Mouse (Mus musculus): ENCODE measurements around the gene Acap2.
A peak's percentile ranks its signal among the peaks of the same experiment; 100 is the strongest.

Gene Acap2

DNA sequence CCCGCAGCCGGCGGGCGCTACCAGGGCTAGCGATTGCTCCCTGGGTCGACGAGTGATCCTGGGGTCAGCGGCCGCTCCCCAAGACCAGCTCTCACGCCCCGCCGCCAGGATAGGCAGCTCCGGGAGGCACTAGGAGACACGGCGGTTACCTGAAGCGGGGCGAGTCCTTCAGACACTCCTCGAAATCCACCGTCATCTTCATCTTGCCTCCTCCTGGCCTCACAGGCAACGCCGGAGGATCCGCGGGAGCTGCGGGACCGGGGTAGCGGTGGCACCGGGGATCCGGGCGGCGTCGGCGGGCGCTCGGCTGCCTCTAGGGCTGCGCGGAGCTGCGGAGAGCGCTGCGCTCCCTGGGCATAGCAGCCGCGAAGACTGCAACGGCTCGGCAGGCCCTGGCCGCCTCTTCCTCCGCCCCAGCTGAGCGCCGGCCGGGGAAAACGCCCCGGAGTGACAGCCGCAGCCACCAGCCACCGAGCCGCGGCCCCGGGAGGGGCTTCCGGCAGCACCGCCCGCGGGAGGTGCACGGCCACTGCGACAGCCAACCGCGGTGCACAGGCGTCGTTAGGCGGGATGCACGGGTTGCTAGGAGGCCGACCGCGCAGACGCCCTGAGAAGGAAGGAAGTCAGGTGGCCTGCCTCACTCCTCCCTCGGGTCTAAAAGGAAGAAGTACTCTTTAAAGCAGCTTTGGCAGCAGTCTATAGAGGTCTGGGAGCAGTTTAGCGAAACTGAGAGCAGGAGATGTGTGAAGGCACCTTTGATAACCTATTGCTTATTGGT is at the start of gene Acap2:
Gene Acap2, minus strand, starts transcription at position 456 of the 778 bp plus-strand sequence.
- DNase-seq: peak; percentile 97 to 98

DNA sequence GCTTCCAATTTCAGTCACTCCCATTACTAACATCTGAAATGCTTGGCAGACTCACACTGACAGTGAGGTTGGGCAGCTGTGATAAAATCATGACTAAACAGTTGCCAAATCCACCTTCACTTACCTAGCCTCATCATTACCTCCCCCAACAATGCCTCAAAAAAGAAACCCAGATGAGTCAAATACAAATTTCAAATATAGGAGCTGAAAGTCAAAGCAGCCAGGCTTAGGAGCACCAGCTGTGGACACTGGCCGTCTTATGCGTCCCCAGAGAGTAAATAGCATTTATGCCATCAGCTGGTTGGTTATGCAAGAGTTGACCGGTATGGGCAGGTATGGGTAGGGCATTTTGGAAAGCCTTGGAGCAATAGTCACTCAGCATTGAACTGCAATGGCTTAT is 48.4 kb upstream of the Acap2 start:
- DNase-seq: no peak

DNA sequence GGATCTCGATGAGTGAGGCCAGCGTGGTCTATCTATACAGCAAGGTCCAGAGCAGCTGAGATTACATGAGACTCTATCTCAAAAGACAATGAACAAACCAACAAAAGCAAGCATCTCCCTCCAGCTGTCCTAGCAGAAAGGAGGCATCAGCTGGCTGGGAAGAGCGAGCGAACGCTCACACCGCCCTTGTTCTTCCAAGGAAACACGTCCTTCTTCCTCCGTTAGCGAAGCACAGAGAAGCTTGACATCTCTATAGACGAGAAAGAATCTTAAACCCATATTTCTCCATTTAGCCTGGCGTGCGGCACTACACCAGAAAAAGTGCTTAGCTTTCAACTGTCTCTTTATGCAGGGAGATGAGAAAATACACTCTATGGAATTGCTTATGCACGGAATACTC is 47.7 kb upstream of the Acap2 start:
- DNase-seq: no peak

DNA sequence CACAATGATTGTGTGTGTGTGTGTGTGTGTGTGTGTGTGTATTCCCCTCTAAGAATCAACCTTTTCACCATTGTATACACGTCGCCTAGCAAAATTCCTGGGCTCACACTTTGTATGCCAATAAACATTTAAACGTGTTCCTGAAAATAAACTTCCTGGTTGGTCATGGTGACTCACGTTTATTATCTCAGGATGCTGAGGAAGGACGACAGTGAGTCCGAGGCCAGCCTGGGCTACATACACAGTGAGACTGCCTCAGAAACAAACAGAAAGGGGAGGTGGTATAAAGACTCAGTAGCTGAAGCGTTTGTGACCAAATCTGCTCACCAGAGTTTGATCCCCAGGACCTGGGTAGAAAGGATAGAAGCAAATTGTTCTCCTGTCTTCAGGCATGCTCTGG is 46.4 kb upstream of the Acap2 start:
- DNase-seq: no peak

DNA sequence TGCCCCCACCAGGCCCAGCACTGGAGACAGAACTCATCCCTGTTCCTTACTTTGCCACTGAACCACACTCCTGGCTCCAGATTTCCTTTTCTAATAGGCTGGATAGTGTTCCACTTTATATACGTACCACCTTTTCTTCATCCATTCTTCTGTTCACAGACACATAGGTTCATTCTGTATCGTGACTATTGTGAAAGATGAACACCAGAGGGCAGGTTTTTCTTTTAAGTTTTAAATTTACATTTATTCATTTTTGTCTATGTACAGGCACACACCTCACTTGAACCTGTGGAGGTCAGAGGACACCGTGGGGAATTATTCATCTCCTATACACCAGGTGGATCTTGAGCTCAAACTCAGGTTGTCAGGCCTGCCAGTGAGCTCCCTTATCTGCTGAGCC is 43.0 kb upstream of the Acap2 start:
- DNase-seq: no peak

DNA sequence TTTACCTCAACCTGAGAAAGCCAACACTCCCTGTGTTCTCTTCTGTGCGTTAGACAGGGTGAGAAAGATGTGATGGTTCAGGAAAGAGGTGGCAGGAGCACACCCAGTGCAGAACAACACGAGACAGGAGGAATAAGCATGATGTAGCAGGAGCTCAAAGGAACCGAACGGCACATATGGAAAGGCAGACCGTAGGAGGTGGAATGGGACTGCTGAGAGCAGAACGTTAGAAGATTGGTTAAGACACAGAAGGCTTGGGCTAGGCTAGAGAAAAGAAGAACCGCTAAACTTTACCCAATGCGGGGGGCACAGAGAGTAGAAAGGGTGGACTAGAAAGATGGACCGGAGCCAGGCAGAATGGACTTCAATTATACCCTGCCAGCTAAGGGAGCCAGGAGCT is 40.4 kb upstream of the Acap2 start:
- no peak for DNase-seq

DNA sequence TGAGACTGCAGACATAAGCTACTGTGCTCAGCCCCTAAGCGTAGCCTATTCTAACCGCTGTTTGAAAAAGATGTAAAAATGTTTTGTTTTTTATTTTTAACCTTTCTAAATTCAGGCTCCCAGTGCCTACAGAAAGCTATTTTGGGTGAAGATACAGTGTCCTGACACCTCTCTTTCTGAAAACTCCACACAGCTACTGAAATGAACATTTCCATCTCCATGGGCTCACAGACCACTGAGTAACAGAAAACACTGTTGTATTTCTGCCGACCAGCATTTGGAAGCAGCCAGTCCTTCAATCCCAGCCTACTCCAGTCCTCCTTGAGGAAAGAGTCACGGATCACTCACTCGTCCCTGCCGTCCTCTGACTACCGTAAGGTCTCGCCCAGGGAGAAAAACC is 39.5 kb upstream of the Acap2 start:
- DNase-seq: no peak

DNA sequence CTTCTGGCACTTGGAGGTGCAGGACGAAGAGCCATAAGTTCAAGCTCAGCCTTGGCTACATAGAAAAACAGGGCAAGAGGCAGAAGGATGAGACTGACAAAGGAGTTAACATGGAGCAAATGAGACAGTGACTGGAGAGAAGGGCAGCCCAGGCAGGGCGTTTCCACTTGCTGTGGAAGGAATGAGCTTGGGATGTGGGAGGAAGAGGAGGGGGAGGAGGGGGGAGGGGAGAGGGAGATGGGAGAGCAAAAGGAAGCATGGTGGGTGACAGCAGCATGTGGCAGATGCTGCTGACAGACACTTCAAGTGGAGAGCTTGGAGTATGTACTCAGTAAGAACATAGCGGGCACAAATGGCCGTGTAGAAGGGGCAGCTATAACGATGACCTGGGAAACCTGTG is 37.2 kb upstream of the Acap2 start:
- DNase-seq: no peak

DNA sequence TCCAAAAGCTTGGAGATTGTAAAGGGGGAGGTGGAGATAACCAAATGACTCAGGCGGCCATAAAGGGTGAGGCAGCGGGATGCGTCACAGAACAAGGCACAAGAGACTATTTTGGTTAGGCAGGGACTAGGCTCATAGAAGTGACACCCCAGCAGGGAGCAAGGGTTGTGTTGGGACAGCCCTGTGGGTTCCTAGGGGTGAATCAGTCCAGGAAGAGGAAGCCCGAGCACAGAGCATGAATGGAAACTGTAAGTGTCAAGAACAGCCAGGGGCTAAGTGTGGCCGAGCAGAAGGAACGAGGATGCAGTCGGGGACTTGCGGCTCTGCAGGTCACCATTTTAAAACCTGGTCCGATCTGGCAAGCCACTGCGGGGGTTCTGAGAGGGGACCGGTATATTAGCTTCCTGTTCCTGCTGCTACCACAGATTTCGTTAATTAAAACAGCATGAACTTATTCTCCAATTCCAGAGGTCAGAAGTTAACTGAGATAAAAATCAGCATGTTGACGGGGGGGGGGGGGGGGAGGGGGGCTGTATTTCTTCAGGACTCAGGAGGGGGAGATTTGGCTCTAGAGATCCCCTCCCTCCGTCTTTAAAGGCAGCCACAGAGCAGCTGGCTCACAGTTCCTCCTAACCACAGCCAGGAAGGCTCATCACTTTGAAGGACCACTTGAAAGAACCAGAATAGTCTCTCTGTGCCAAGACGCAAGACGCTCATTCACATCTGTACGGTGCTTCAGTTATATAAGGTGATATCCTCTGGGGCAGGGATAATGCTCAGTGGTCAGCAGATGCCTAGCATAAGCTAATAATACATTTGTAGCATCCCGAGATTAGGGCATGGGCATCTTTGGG is 34.6 kb upstream of the Acap2 start:
- peak in 1 of 2 experiments; percentile 21 for DNase-seq

DNA sequence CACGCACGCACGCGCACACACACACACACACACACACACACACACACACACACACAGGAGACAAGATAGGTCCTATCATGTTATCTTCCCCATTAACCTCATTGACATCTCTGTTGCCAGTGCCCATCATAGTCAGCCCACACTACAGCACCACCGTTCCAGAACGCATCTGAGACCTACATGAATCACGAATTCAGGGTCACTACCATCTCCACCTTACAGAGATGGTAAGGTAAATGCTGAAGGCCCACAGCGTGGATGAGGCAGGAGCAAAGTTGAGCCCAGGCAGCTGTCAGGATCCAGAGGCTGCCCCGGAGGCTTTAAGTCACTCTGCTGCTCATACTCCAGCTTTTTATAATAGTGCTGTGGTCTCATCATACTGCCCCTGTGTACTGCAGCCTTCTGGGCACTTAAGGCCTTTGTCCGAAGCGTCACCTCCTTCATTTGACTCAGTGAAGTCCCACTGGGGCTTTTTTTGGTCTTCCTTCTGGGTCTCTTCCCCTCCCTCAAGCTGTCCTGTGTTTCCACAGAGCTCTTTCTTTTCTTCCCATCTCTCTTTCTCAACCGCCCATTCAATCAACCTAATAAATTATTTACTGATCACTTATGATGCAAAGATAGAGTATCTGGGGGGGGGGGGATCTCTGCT is 33.9 kb upstream of the Acap2 start:
- DNase-seq: no peak

DNA sequence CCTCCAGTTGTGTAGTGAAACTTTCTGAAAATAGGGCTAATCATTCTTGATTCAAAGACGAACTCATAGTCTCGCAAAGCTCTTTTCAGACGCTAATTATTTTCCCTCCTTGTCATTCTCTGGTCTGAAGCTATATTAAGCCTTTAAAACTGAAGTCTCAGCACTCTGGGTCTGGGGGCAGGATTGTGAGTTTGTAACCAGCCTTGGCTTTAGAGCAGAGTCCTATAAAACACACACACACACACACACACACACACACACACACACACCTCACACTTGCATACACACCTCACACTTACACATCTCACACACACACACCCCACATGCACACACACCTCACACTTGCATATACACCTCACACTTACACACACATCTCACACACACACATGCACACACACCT is 33.3 kb upstream of the Acap2 start:
- no peak for DNase-seq

DNA sequence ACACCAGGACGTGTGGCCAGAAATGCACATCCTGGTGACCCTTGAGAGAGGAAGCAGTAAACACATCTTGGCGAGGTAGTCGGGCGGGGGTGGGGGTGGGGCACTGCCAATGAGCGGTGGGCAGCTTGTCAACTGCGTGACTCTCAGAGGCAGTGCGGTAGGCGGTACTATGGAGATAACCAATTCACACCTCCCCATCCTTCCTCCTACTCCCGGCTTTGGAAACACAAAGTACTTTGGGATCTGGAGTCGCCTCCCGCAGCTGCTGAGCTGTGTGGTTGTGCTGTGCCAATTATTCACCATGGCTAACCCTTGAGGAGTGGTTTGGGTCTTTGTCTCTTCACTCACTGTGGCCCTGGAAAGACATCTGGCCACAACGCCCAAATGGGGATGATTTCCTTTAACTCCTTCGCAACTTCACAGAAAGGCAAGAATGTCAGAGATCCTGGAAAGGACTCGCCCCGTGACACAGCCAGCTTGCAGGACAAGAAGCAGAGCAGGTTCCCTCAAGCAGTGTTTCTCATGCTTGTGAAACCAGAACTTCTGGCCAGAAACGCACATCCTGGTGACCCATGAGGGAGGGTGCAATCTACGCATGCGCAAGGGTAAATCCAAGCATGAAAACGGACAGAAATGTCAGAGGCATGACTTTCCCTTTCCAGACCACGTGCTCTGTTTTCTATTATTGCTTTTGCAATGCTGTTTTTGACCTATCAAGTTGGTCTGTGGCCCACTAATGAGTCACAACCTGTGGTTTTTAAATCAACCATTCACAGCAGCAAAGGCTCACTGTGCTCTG is 32.7 kb upstream of the Acap2 start:
- DNase-seq: peak; percentile 54 to 71

DNA sequence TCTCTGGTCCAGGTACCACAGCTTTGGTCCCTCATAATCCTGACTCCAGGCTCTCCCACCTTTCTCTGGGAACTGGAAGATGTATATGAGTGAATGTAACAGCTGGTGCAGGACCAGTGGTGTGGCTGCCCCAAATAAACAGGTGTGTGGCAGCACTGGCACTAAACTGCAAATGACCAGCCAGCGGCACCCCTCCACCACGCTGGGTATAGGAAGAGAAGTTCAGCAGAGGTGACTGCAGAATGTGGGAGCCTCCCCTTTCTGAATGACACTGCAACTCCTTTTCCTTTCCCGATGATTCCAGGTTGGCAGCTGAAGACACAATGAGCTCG is 32.1 kb upstream of the Acap2 start:
- DNase-seq: no peak

DNA sequence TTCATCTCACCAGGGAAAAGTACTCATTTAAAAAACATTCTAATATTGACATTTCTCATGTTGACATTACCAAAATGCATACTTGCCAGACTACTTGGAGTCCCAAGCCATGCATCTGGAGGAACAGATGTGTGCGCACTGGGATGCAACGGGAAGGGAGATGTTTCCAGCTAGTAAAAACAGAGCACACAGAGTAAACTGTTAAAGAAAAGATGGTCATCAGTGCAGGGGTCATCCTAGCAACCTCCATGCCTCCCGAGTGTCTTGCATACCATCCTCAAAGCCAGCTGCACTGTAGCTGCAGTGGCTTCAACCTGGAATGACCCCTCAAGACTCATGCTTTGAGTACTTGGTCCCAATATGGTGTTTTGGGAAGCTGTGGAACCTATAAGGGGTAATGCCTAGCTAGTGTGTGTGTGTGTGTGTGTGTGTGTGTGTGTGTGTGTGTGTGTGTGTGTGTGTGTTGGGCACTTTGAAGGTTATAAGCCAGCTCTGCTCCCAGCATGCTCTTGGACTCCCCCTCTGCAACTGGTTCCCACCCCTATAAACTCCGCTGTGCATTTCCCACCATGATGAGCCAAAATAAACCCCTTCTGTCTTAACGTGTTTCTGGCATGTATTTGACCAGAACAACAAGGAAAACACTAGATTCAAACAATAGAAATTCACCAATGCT is 31.6 kb upstream of the Acap2 start:
- no peak for DNase-seq

DNA sequence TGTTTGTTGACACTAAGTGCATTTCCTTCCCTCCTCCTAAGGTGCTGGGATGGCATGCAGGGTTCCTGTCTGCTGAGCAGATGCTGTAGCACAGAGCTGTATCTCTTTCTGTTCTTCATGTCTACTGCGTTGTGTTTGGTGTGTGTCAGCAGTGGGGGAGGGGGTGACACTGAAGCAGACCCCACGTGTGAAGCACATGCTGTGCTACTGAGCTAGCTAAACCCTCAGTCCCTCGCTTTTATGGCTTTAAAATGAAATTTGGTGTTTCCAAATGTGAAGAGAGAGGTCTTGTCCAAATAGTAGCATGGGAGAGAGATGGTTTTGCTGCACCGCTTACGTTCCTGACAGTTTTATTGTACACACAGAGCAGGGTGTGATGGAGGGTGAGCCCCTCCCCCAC is 30.5 kb upstream of the Acap2 start:
- DNase-seq: no peak

DNA sequence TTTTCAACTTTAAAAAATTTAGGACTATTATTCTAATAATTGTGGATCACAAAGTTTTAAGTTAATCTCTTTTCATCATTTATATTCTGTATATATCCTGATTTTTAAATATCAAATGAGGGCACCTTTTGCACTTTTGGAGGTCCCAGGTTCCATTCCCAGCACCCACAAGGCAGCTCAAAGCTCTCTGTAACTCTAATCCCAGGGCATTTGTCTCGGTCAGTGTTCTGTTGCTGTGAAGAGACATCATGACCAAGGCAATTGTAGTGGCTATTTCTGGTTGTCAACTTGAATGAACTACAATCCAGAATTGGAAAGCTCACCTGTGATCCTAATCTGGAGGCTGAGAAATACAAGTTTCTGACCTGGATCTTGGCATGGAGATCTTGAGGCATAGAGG is 26.7 kb upstream of the Acap2 start:
- DNase-seq: no peak

DNA sequence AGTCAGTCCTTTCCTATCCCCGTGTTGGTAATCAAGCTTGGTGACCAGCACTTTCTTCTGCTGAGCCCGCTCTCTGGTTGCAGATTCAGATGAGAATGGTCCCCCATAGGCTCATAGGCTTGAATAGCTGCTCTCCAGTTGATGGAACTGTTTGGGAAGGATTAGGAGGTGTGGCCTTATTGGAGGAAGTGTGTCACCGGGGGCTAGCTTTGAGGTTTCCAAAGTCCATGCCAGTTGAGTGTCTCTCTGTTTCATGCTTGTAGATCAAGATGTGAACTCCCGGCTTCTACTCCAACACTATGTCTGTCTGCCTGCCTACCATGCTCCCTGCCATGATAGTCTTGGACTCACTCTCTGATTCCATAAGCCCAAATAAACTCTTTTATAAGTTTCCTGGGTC is 14.2 kb upstream of the Acap2 start:
- no peak for DNase-seq

DNA sequence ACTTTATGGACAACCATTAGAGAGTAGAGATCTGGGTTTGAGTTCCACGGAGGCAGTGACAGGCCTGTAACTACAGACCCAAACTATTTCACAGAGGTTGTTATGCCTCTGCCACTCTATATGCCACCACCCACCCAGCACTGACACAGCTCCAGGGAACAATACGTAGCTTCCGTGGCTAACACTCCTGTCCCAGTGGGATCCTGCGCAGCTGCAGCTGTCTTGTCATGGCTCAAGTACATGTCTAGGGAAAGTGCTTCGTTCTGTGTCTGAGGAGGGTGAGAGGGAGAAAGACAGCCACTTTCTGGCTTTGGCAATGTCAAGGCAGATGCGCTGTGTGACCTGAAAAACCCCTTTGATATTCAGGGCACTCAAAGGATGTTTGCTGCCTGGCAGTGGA is 12.4 kb upstream of the Acap2 start:
- no peak for DNase-seq

DNA sequence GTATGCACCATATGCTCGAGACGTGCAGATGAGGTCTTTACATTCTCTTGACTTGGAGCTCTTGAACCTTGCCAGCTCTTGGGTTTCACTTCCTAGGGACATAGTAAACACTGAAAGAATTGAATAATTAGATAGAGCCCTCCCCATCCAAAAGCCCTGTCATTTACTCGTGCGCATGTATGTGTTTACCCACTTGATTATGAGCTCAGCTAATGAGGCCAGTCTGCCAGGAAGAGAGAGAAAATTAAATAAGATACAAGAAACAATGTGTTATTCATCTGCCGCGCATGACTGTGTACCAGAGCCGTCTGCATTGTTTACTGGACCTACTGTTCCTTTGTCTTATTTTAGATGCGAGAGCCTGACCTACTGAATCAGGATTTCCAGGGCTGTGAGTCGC is 10.5 kb upstream of the Acap2 start:
- DNase-seq: no peak

DNA sequence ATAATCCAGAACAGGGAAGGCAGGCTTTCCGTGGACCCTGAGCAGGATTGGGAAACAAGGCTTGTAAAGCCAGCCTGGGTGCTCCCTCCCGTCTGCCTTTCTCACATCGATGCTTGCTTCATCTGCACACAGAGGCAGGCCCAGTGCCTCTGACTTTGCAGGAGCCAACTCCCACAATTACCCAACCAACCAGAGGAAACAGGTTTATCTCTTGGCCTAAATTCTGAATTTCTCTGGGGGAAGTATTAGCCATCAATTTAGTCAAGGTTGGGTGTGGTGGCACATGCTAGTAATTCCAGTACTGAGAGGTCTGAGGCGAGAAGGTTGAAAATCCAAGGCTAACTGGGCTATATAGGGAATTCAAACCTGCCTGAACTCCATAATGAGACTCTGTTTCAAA is 9.4 kb upstream of the Acap2 start:
- DNase-seq: no peak

DNA sequence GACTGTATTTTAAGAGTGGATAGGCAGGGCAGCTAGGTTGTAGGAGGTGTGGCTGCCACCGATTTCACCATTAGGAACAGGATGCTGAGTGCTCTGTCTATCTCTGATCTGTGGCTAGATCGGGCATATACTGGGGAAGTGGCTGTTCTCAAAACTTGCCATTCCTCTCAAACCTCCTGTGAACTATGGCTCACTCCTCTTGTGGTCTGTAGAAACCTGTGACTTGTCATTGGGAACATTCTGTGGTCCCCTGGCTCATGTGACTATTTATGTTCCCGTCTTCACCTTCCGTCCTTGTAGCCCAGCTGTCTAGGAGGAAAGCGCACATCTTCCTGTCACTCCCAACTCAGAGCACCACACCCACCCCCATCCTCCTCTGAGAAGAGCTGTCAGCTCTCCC is 8.9 kb upstream of the Acap2 start:
- DNase-seq: no peak

DNA sequence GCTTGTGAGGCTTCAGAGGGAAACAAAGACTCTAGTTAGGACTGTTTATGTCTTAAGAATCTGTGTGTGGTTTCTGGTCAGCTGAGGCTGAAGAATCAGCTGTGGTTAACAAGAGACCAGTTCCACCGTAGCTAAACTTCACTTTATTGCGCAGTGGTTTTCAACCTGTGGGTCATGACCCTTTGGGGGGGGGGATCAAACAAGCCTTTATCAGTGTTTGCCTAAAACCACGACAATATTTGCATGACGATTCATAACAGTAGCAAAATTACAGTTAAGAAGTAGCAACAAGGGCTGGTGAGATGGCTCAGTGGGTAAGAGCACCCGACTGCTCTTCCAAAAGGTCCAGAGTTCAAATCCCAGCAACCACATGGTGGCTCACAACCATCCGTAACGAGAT is 4.7 kb upstream of the Acap2 start:
- DNase-seq: no peak

DNA sequence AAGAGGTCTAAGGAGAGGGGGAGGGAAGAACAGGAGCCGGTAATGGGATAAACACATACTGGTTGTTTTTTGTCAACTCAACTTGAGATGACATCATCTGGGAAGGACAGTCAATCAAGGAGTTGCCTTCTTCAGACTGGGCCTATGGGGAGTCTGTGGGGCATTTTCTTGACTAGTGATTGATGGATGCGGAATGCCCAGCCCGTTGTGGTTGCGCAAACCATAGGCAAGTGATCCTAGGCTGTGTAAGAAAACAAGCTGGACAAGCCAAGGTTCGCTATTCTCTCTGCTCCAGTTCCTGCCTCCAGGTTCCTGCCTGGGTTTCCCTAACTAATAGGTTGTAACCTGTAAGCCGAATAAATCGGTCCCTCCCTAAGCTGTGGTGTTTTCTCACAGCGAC is 4.1 kb upstream of the Acap2 start:
- no peak for DNase-seq
